Mouse (Mus musculus): ENCODE data around the gene Olig2. TPM values are rescaled to one million over a fixed set of nuclear protein-coding genes. Genes with fewer than 3 reads are reported as not detected.
A peak's percentile ranks its signal among the peaks of the same experiment; 100 is the strongest.

Olig2 gene
- polyA plus RNA-seq, 1 experiment from 2014 or later = not detected

GRCm38 (mm10) chr16:91223327-91224067 is 1.8 kb upstream of the Olig2 start:
- Histone ChIP-seq H3K4me2 (ENCODE audit: low read depth, severe bottlenecking) (no peak overlapping the region), H3K4me3 (ENCODE audit: low read depth, low read length) (no peak overlapping the region)

GRCm38 (mm10) chr16:91224068-91224402 is 1.2 kb upstream of the Olig2 start:
- no peak overlapping the region for H3K9ac ChIP-seq (ENCODE audit: low read length)
- H3K9me3 ChIP-seq (ENCODE audit: control insufficient read depth, low read length) = no peaks in the 10 kb centered on the region
- H3K36me3 ChIP-seq (ENCODE audit: control insufficient read depth, insufficient read depth, low read length) = no peaks in the 10 kb centered on the region
- ATAC-seq (ENCODE audit: insufficient number of reproducible peaks, low FRiP score, low TSS enrichment, low read depth) (no peak), DNase-seq (ENCODE audit: low spot score) (peak; percentile 31)
- no peak overlapping the region for H3K4me3 ChIP-seq (ENCODE audit: low read depth, low read length)
- no peak overlapping the region for H3K27ac ChIP-seq (replicated peaks; ENCODE audit: low read depth, low read length)
- H3K4me2 ChIP-seq (ENCODE audit: low read depth, severe bottlenecking) = no peak overlapping the region
- peaks cover 5% of the 10 kb centered on the region; the same call in 1 of the 2 replicates for H3K4me1 ChIP-seq (ENCODE audit: control insufficient read depth, insufficient read depth, low read length)
- 9% methylated on average over 10 of the region's 10 CpGs for WGBS
- H3K27me3 ChIP-seq (ENCODE audit: control insufficient read depth, insufficient read depth, low read length) = peaks cover 99% of the 10 kb centered on the region

More at GRCm38 (mm10) chr16:91223327-91224067, 1.8 kb upstream of the Olig2 start:
- H3K9me3 ChIP-seq (ENCODE audit: control insufficient read depth, low read length) = no peaks in the 10 kb centered on the region
- 1% methylated on average over 35 of the region's 35 CpGs for WGBS
- H3K9ac ChIP-seq (ENCODE audit: low read length) = no peak overlapping the region
- DNase-seq (ENCODE audit: low spot score) (peak; percentile 52), ATAC-seq (ENCODE audit: insufficient number of reproducible peaks, low FRiP score, low TSS enrichment, low read depth) (no peak)
- H3K27ac ChIP-seq (replicated peaks; ENCODE audit: low read depth, low read length) = no peak overlapping the region
- H3K27me3 ChIP-seq (ENCODE audit: control insufficient read depth, insufficient read depth, low read length) = peaks cover 99% of the 10 kb centered on the region
- no peaks in the 10 kb centered on the region for H3K36me3 ChIP-seq (ENCODE audit: control insufficient read depth, insufficient read depth, low read length)
- H3K4me1 ChIP-seq (ENCODE audit: control insufficient read depth, insufficient read depth, low read length) = peaks cover 5% of the 10 kb centered on the region; the same call in 1 of the 2 replicates

GRCm38 (mm10) chr16:91224481-91225232 is 600 bp upstream of the Olig2 start:
- Histone ChIP-seq H3K4me3 (ENCODE audit: low read depth, low read length) (peak overlapping the region; percentile 21), H3K9ac (ENCODE audit: low read length) (no peak overlapping the region), H3K9me3 (ENCODE audit: control insufficient read depth, low read length) (no peaks in the 10 kb centered on the region), H3K27me3 (ENCODE audit: control insufficient read depth, insufficient read depth, low read length) (peaks cover 99% of the 10 kb centered on the region), H3K27ac (replicated peaks; ENCODE audit: low read depth, low read length) (no peak overlapping the region), H3K4me1 (ENCODE audit: control insufficient read depth, insufficient read depth, low read length) (peaks cover 5% of the 10 kb centered on the region; the same call in 1 of the 2 replicates), H3K36me3 (ENCODE audit: control insufficient read depth, insufficient read depth, low read length) (no peaks in the 10 kb centered on the region), H3K4me2 (ENCODE audit: low read depth, severe bottlenecking) (peak overlapping the region; percentile 32)
- DNase-seq (ENCODE audit: low spot score) (peak; percentile 56), ATAC-seq (ENCODE audit: insufficient number of reproducible peaks, low FRiP score, low TSS enrichment, low read depth) (no peak)
- WGBS = under 1% methylated on average over 26 of the region's 26 CpGs

GRCm38 (mm10) chr16:91226038-91226882 is 1.0 kb downstream of the Olig2 start:
- Histone ChIP-seq H3K9me3 (ENCODE audit: control insufficient read depth, low read length) (no peaks in the 10 kb centered on the region), H3K4me3 (ENCODE audit: low read depth, low read length) (no peak overlapping the region), H3K27me3 (ENCODE audit: control insufficient read depth, insufficient read depth, low read length) (peaks cover 99% of the 10 kb centered on the region), H3K36me3 (ENCODE audit: control insufficient read depth, insufficient read depth, low read length) (no peaks in the 10 kb centered on the region), H3K4me2 (ENCODE audit: low read depth, severe bottlenecking) (no peak overlapping the region; the same call in 1 of the 2 replicates), H3K9ac (ENCODE audit: low read length) (no peak overlapping the region), H3K27ac (replicated peaks; ENCODE audit: low read depth, low read length) (no peak overlapping the region), H3K4me1 (ENCODE audit: control insufficient read depth, insufficient read depth, low read length) (peaks cover 5% of the 10 kb centered on the region; the same call in 1 of the 2 replicates)
- WGBS = under 1% methylated on average over 60 of the region's 60 CpGs
- DNase-seq (ENCODE audit: low spot score) (peak; percentile 71), ATAC-seq (ENCODE audit: insufficient number of reproducible peaks, low FRiP score, low TSS enrichment, low read depth) (no peak)

- H3K36me3 ChIP-seq (ENCODE audit: control insufficient read depth, insufficient read depth, low read length) = no peaks in the 10 kb centered on the region
- no peak overlapping the region for H3K4me3 ChIP-seq (ENCODE audit: low read depth, low read length)
- ATAC-seq (ENCODE audit: insufficient number of reproducible peaks, low FRiP score, low TSS enrichment, low read depth) = no peak
- DNase-seq (ENCODE audit: low spot score) = peak; percentile 64
- WGBS = 1% methylated on average over 76 of the region's 85 CpGs
- no peak overlapping the region; the same call in 1 of the 2 replicates for H3K4me2 ChIP-seq (ENCODE audit: low read depth, severe bottlenecking)
- peaks cover 99% of the 10 kb centered on the region for H3K27me3 ChIP-seq (ENCODE audit: control insufficient read depth, insufficient read depth, low read length)
- H3K4me1 ChIP-seq (ENCODE audit: control insufficient read depth, insufficient read depth, low read length) = peaks cover 8% of the 10 kb centered on the region
- H3K9ac ChIP-seq (ENCODE audit: low read length) = no peak overlapping the region
- H3K27ac ChIP-seq (replicated peaks; ENCODE audit: low read depth, low read length) = no peak overlapping the region
- no peaks in the 10 kb centered on the region for H3K9me3 ChIP-seq (ENCODE audit: control insufficient read depth, low read length)
Observed at GRCm38 (mm10) chr16:91226883-91227759, 1.9 kb downstream of the Olig2 start.

GRCm38 (mm10) chr16:91227760-91228043 is 2.4 kb downstream of the Olig2 start:
- Histone ChIP-seq H3K4me1 (ENCODE audit: control insufficient read depth, insufficient read depth, low read length) (peaks cover 11% of the 10 kb centered on the region), H3K36me3 (ENCODE audit: control insufficient read depth, insufficient read depth, low read length) (no peaks in the 10 kb centered on the region), H3K9me3 (ENCODE audit: control insufficient read depth, low read length) (no peaks in the 10 kb centered on the region), H3K4me3 (ENCODE audit: low read depth, low read length) (no peak overlapping the region), H3K27ac (replicated peaks; ENCODE audit: low read depth, low read length) (no peak overlapping the region), H3K4me2 (ENCODE audit: low read depth, severe bottlenecking) (no peak overlapping the region), H3K9ac (ENCODE audit: low read length) (no peak overlapping the region), H3K27me3 (ENCODE audit: control insufficient read depth, insufficient read depth, low read length) (peaks cover 99% of the 10 kb centered on the region)
- WGBS = 0% methylated on average over 6 of the region's 6 CpGs
- ATAC-seq (ENCODE audit: insufficient number of reproducible peaks, low FRiP score, low TSS enrichment, low read depth) = no peak
- no peak for DNase-seq (ENCODE audit: low spot score)

GRCm38 (mm10) chr16:91228238-91229071 is 3.2 kb downstream of the Olig2 start:
- Histone ChIP-seq H3K4me2 (ENCODE audit: low read depth, severe bottlenecking) (no peak overlapping the region), H3K4me1 (ENCODE audit: control insufficient read depth, insufficient read depth, low read length) (peaks cover 6% of the 10 kb centered on the region; the same call in 1 of the 2 replicates), H3K36me3 (ENCODE audit: control insufficient read depth, insufficient read depth, low read length) (no peaks in the 10 kb centered on the region), H3K4me3 (ENCODE audit: low read depth, low read length) (no peak overlapping the region), H3K9ac (ENCODE audit: low read length) (no peak overlapping the region), H3K9me3 (ENCODE audit: control insufficient read depth, low read length) (no peaks in the 10 kb centered on the region), H3K27ac (replicated peaks; ENCODE audit: low read depth, low read length) (no peak overlapping the region), H3K27me3 (ENCODE audit: control insufficient read depth, insufficient read depth, low read length) (peaks cover 99% of the 10 kb centered on the region)
- DNase-seq (ENCODE audit: low spot score) (peak; percentile 50), ATAC-seq (ENCODE audit: insufficient number of reproducible peaks, low FRiP score, low TSS enrichment, low read depth) (no peak)
- 3% methylated on average over 30 of the region's 30 CpGs for WGBS

All from limb, embryonic 11.5 days (tissue).